Mouse (Mus musculus) right cerebral cortex, adult 18-20 months (tissue): ENCODE measurements around the gene Olfr1264.

ENCODE experiments used
- DNase-seq: peaks from one replicate; pipeline ENCODE4 v3.0.0; 2022; ENCODE audit warnings: mixed read lengths

The Olfr1264 gene

GRCm38 (mm10) chr2:90025477-90025876, at the start of gene Olfr1264:
Gene Olfr1264, minus strand, starts transcription at chr2:90025577.
- DNase-seq = no peak

- DNase-seq = peak; percentile 3
These were observed 44.7 kb upstream of the Olfr1264 start for GRCm38 (mm10) chr2:90070065-90070464.

GRCm38 (mm10) chr2:90063494-90063893, 38.1 kb upstream of the Olfr1264 start, which contains the start of gene Olfr140:
Gene Olfr140, minus strand, starts transcription at chr2:90063594.
- DNase-seq = no peak

GRCm38 (mm10) chr2:90035037-90035436, 9.7 kb upstream of the Olfr1264 start, which contains the start of gene Olfr1265:
Gene Olfr1265, plus strand, starts transcription at chr2:90035337.
- DNase-seq = no peak

- DNase-seq = no peak
These were observed 13.5 kb downstream of the Olfr1264 start, which contains the start of gene Olfr1263 for GRCm38 (mm10) chr2:90011831-90012230. Gene Olfr1263, plus strand, starts transcription at chr2:90012131.

GRCm38 (mm10) chr2:89999845-90000244, 25.5 kb downstream of the Olfr1264 start, which contains the start of gene Olfr1262:
Gene Olfr1262, plus strand, starts transcription at chr2:90000145.
- no peak for DNase-seq

- DNase-seq = no peak
These were observed 34.5 kb downstream of the Olfr1264 start, which contains the start of gene Olfr1261 for GRCm38 (mm10) chr2:89990921-89991320. Gene Olfr1261, plus strand, starts transcription at chr2:89991221.

GRCm38 (mm10) chr2:89977709-89978108, 47.7 kb downstream of the Olfr1264 start:
- DNase-seq = no peak

GRCm38 (mm10) chr2:89974184-89974583, 51.2 kb downstream of the Olfr1264 start, which contains the start of gene Olfr1260:
Gene Olfr1260, plus strand, starts transcription at chr2:89974340.
- peak; percentile 5 for DNase-seq
